Mouse (Mus musculus) kidney, postnatal 0 days (tissue): ENCODE results near the gene Isg15. TPM values are rescaled to one million over a fixed set of nuclear protein-coding genes. Genes with fewer than 3 reads are reported as not detected.

ENCODE experiments used
- ATAC-seq: fragments of 200-750 bp; cut with Nextera tagmentation; replicated peaks from 2 replicates; pipeline ENCODE4 v1.8.0; 2017; ENCODE audit warnings: low read depth, moderate number of reproducible peaks, moderate TSS enrichment, moderate library complexity; ENCODE audit not compliant: low FRiP score
- DNase-seq: peaks from one replicate; pipeline ENCODE4 v3.0.0-alpha.2; 2016; ENCODE audit warnings: low spot score
- H3K27ac ChIP-seq: fragments of 300-500 bp; sonication (generic); 2 replicates; pipeline ENCODE4 v1.5.1; 2014; ENCODE audit warnings: mild to moderate bottlenecking
- H3K27me3 ChIP-seq: fragments of 300-500 bp; sonication (generic); 2 replicates; pipeline ENCODE4 v1.6.1; 2014; ENCODE audit warnings: low read length, mixed read lengths; ENCODE audit not compliant: insufficient read depth
- H3K36me3 ChIP-seq: fragments of 300-500 bp; sonication (generic); 2 replicates; pipeline ENCODE4 v1.6.1; 2014; ENCODE audit warnings: low read length, mixed read lengths; ENCODE audit not compliant: insufficient read depth
- H3K4me1 ChIP-seq: fragments of 300-500 bp; sonication (generic); replicated peaks from 2 replicates; pipeline ENCODE4 v1.6.1; 2014; ENCODE audit warnings: antibody characterized with exemption, low read length, mixed read lengths; ENCODE audit not compliant: insufficient read depth
- H3K4me2 ChIP-seq: fragments of 300-500 bp; sonication (generic); 2 replicates; pipeline ENCODE4 v1.6.1; 2014; ENCODE audit warnings: mild to moderate bottlenecking, low read length, moderate library complexity, mixed read lengths
- H3K4me3 ChIP-seq: fragments of 300-500 bp; sonication (generic); replicated peaks from 2 replicates; pipeline ENCODE4 v1.5.1; 2014; ENCODE audit warnings: low read depth, low read length
- H3K9ac ChIP-seq: fragments of 300-500 bp; sonication (generic); 2 replicates; pipeline ENCODE4 v1.6.1; 2014; ENCODE audit warnings: low read depth, low read length
- H3K9me3 ChIP-seq: fragments of 300-500 bp; sonication (generic); replicated peaks from 2 replicates; pipeline ENCODE4 v1.6.1; 2016; ENCODE audit warnings: low read length, inconsistent platforms, mixed read lengths
- CTCF ChIP-seq: IDR thresholded peaks from 2 replicates; pipeline ENCODE4 v1.5.1; 2016; ENCODE audit warnings: antibody characterized with exemption, low read depth, mild to moderate bottlenecking, moderate library complexity
- WGBS: fragments of 180-500 bp; shearing (Covaris S2); extraction: QIAGEN DNeasy Blood & Tissue Kit; methylation state at CpG from one replicate; pipeline ENCODE4 v1.1.7; 2014; 5-methylcytosine and 5-hydroxymethylcytosine counted together
- polyA plus RNA-seq: library from polyadenylated mRNA; unstranded; fragments of >200 nt; fragmentation: Nextera tagmentation; extraction: Ambion mirVana; gene quantifications from 2 replicates; pipeline ENCODE4 v1.2.1, GENCODE M21; 2015

Gene Isg15
- polyA plus RNA-seq, 1 experiment from 2014 or later = 20.6 TPM

GRCm38 (mm10) chr4:156188811-156189323, 11.8 kb downstream of the Isg15 start:
- H3K36me3 ChIP-seq = peaks cover 22% of the 10 kb centered on the region; the same call in 1 of the 2 replicates

GRCm38 (mm10) chr4:156188162-156188810, 12.3 kb downstream of the Isg15 start:
- no peak overlapping the region for H3K4me2 ChIP-seq
- peaks cover 54% of the 10 kb centered on the region for H3K4me1 ChIP-seq
- TF ChIP-seq CTCF = no peak
- no peaks in the 10 kb centered on the region for H3K9me3 ChIP-seq
- H3K27me3 ChIP-seq = no peaks in the 10 kb centered on the region
- 66% methylated on average over 5 of the region's 5 CpGs for WGBS
- DNase-seq (no peak), ATAC-seq (no peak)
- peaks cover 22% of the 10 kb centered on the region; the same call in 1 of the 2 replicates for H3K36me3 ChIP-seq
- H3K9ac ChIP-seq = no peak overlapping the region
- H3K27ac ChIP-seq = peak overlapping the region; percentile 78
- no peak overlapping the region for H3K4me3 ChIP-seq

More at GRCm38 (mm10) chr4:156188811-156189323, 11.8 kb downstream of the Isg15 start:
- Histone ChIP-seq H3K27me3 (no peaks in the 10 kb centered on the region), H3K4me1 (peaks cover 59% of the 10 kb centered on the region), H3K9me3 (no peaks in the 10 kb centered on the region), H3K9ac (no peak overlapping the region), H3K4me2 (no peak overlapping the region), H3K27ac (peak overlapping the region; percentile 78), H3K4me3 (no peak overlapping the region)
- WGBS = 26% methylated on average over 6 of the region's 6 CpGs
- DNase-seq (peak; percentile 62), ATAC-seq (peak; percentile 73)
- no peak for TF ChIP-seq CTCF

DNA sequence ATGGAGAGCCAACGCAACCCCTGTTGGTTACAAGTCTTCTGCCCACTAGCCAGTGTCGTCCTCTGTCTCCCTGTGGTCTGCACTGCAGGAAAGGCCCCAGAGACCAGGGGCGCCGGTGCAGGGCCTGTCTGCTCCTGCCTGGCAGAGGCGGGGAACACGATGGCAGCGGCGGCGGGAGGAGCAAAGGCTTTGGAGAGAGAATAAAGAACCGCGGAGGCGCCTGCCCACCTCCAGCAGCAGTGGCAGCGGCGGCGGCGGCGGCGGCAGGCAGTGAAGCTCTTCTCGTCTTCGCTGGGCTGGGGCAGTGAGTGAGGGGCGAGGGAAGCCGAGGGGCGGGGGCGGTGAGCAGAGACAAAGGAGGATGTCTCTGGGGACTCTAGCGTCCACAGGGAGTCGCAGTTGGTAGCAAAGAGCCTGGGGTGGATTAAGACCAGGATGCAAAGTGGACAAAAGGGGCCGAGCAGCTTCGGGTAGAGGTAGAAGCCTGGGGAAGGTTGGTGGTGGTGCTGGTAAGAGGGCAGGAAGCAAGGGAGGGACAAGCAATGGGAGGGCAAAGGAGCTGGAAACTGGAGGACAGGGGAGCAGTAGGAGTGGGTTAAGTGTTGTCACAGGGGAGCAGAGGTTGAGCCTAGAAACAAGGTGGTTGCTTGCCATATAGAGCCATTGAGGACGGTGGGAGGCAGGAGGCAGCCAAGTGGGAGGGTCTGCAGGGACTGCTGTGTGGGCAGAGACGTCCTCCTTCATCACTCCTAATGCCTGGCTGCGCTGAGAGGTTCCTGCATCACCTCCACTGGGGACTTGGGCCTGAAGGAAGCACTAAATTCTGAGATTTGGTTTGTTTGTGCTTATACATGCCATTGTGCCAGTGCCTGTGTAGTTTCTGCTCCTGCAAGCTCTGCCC, 14.4 kb downstream of the Isg15 start:
- ATAC-seq = no peak
- Histone ChIP-seq H3K4me1 (peaks cover 35% of the 10 kb centered on the region), H3K4me3 (0 out of 2 replicates have a peak overlapping the region, but pooled peaks have one; percentile 1), H3K36me3 (peaks cover 13% of the 10 kb centered on the region; the same call in 1 of the 2 replicates), H3K27me3 (no peaks in the 10 kb centered on the region), H3K9ac (0 out of 2 replicates have a peak overlapping the region, but pooled peaks have one; percentile 35), H3K4me2 (peak overlapping the region; percentile 46), H3K9me3 (no peaks in the 10 kb centered on the region), H3K27ac (peak overlapping the region; percentile 21; the same call in 1 of the 2 replicates)
- WGBS = 15% methylated on average over 31 of the region's 31 CpGs
- peak; percentile 16; the same call in 1 of the 2 replicates for TF ChIP-seq CTCF
- peak; percentile 60 for DNase-seq

GRCm38 (mm10) chr4:156185456-156185949, 15.1 kb downstream of the Isg15 start:
- DNase-seq = no peak
- peak overlapping the region; percentile 46; the same call in 1 of the 2 replicates for H3K4me2 ChIP-seq
- H3K27ac ChIP-seq = peak overlapping the region; percentile 21; the same call in 1 of the 2 replicates
- 0 out of 2 replicates have a peak overlapping the region, but pooled peaks have one; percentile 1 for H3K4me3 ChIP-seq
- ATAC-seq = no peak
- H3K36me3 ChIP-seq = peaks cover 13% of the 10 kb centered on the region; the same call in 1 of the 2 replicates
- H3K27me3 ChIP-seq = no peaks in the 10 kb centered on the region
- TF ChIP-seq CTCF = no peak
- 76% methylated on average over 13 of the region's 13 CpGs for WGBS
- H3K4me1 ChIP-seq = peaks cover 28% of the 10 kb centered on the region
- H3K9ac ChIP-seq = no peak overlapping the region
- no peaks in the 10 kb centered on the region for H3K9me3 ChIP-seq

GRCm38 (mm10) chr4:156184291-156184954, 16.2 kb downstream of the Isg15 start:
- ATAC-seq = no peak
- Histone ChIP-seq H3K4me1 (peaks cover 19% of the 10 kb centered on the region), H3K4me3 (no peak overlapping the region), H3K27ac (no peak overlapping the region), H3K36me3 (peaks cover 19% of the 10 kb centered on the region; the same call in 1 of the 2 replicates), H3K9me3 (no peaks in the 10 kb centered on the region), H3K4me2 (no peak overlapping the region), H3K9ac (no peak overlapping the region), H3K27me3 (no peaks in the 10 kb centered on the region)
- no peak for DNase-seq
- no peak for TF ChIP-seq CTCF
- WGBS = 77% methylated on average over 7 of the region's 7 CpGs
